Mouse (Mus musculus) R1 (cell line): ENCODE measurements around the gene Gm4567.
"Not testable (repeated sequence)": the region's sequence is repeated elsewhere in the genome, so short reads cannot be mapped to it uniquely, and the experiment has no call there.

Experiments
- DNase-seq: peaks from one replicate; pipeline ENCODE4 v3.0.0-alpha.2; 2018; ENCODE audit warnings: low read depth, low spot score

Gene Gm4567

GRCm38 (mm10) chr7:22719610-22720009, at the start of gene Gm4567:
Gene Gm4567 (minus strand): TSS chr7:22719710.
- DNase-seq: not testable (repeated sequence)

GRCm38 (mm10) chr7:22761397-22761796, 41.9 kb upstream of the Gm4567 start, which contains the start of gene Vmn1r157:
Gene Vmn1r157 (plus strand): TSS chr7:22761697.
- DNase-seq: not testable (repeated sequence)

DNA sequence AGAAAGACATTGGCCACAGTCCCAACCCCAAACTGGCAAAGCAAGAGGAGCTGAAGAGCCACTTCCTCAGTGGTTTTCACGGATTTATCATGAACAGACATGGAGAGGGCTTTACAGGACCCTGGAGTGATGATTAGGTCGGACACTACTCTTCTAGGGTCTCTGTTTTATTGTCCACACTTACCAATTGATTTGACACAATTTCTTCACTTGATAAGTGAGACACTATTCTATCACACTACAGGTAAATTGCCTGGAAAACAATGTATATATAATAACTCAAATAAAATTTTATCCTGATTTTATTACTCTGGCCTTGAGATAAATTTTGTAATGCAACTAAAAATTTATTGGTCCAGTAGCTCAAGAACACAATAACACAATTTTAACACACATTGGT, 27.3 kb downstream of the Gm4567 start, which contains the start of gene Gm8693:
TSS of gene Gm8693 (minus strand) at position 101 of the 400 bp plus-strand sequence.
- not testable (repeated sequence) for DNase-seq
